8 mouse cellular contexts compared by ENCODE assay signal in genomic region chr10:4432996-4433755, GRCm38 (mm10). TPM values are rescaled to one million over a fixed set of nuclear protein-coding genes. Genes with fewer than 3 reads are reported as not detected.
DNase-seq lines count a peak whose midpoint lies in the region; ATAC-seq lines count a peak whose summit lies in the region.

No protein-coding gene starts in this region.

- 6% methylated on average over 19 of the region's 19 CpGs for WGBS in kidney, embryonic 15.5 days
- 11% methylated on average over 19 of the region's 19 CpGs for WGBS in midbrain, embryonic 12.5 days

- H3K4me1 ChIP-seq in kidney, embryonic 15.5 days: peaks cover 45% of the 10 kb centered on the region
- peaks cover 17% of the 10 kb centered on the region for H3K4me1 ChIP-seq in midbrain, embryonic 12.5 days

- DNase-seq in gastrocnemius, postnatal 25 days: peak; percentile 8
- no peak for DNase-seq in gastrocnemius, postnatal 4 days (ENCODE audit: low spot score in 2 of 2)
- peak; percentile 28 for DNase-seq in MEL-GATA-1-ER (ENCODE audit: extremely low read depth, low read depth)
- DNase-seq in fibroblast of lung, adult 2 months (ENCODE audit: low read depth): peak; percentile 40
- DNase-seq in left cerebral cortex, adult 9 months (ENCODE audit: low spot score in 2 of 2): no peak
- DNase-seq in testis, postnatal 14 days (ENCODE audit: low spot score): no peak

- H3K27ac ChIP-seq in kidney, embryonic 15.5 days: peak overlapping the region; percentile 95
- H3K27ac ChIP-seq in midbrain, embryonic 12.5 days (replicated peaks): peak overlapping the region; percentile 81

- H3K4me2 ChIP-seq in kidney, embryonic 15.5 days: peak overlapping the region; percentile 65
- H3K4me2 ChIP-seq in midbrain, embryonic 12.5 days (replicated peaks): peak overlapping the region; percentile 61

- peak overlapping the region; percentile 77 for H3K4me3 ChIP-seq in kidney, embryonic 15.5 days (replicated peaks)
- H3K4me3 ChIP-seq in midbrain, embryonic 12.5 days: peak overlapping the region; percentile 68

- no peaks in the 10 kb centered on the region for H3K9me3 ChIP-seq in kidney, embryonic 15.5 days (replicated peaks)
- no peaks in the 10 kb centered on the region for H3K9me3 ChIP-seq in midbrain, embryonic 12.5 days

- ATAC-seq in kidney, embryonic 15.5 days (replicated peaks; ENCODE audit: low FRiP score): 0 out of 2 replicates have a peak, but pooled peaks have one; percentile 0
- ATAC-seq in midbrain, embryonic 12.5 days (ENCODE audit: low FRiP score, low read depth): peak; percentile 0; the same call in 1 of the 2 replicates

- H3K9ac ChIP-seq in kidney, embryonic 15.5 days: peak overlapping the region; percentile 72
- peak overlapping the region; percentile 64 for H3K9ac ChIP-seq in midbrain, embryonic 12.5 days (replicated peaks)

- H3K27me3 ChIP-seq in kidney, embryonic 15.5 days: no peaks in the 10 kb centered on the region
- no peaks in the 10 kb centered on the region for H3K27me3 ChIP-seq in midbrain, embryonic 12.5 days

- peaks cover 39% of the 10 kb centered on the region for H3K36me3 ChIP-seq in kidney, embryonic 15.5 days
- peaks cover 19% of the 10 kb centered on the region for H3K36me3 ChIP-seq in midbrain, embryonic 12.5 days

RNA-seq across cellular contexts. Expression of gene Armt1, which starts 0.9 kb away (rescaled TPM):
- 10 to 100 TPM in 1 of 2 experiments, 1 to 10 TPM in 1; 9.8 to 11.1 TPM for total RNA-seq in gastrocnemius, postnatal 25 days (2021)
- 10 to 100 TPM; 11.1 to 12.5 TPM for total RNA-seq in gastrocnemius, postnatal 4 days (2021)
- polyA plus RNA-seq in kidney, embryonic 15.5 days (2015; fragmentation: Nextera tagmentation; extraction: Ambion mirVana): 23.3 and 26.1 TPM in 2 replicates
- 23.1 TPM in 2 replicates for polyA plus RNA-seq in midbrain, embryonic 12.5 days (2016; fragmentation: Nextera tagmentation; extraction: Ambion mirVana)

RNA-seq across cellular contexts. Expression of gene Rmnd1, which starts 1.0 kb away (rescaled TPM):
- total RNA-seq in gastrocnemius, postnatal 25 days (2021): 10 to 100 TPM; 38.2 to 39.9 TPM
- total RNA-seq in gastrocnemius, postnatal 4 days (2021): 10 to 100 TPM; 24.6 to 34.3 TPM
- 56.9 and 59.8 TPM in 2 replicates for polyA plus RNA-seq in kidney, embryonic 15.5 days (2015; fragmentation: Nextera tagmentation; extraction: Ambion mirVana)
- polyA plus RNA-seq in midbrain, embryonic 12.5 days (2016; fragmentation: Nextera tagmentation; extraction: Ambion mirVana): 49.0 and 53.7 TPM in 2 replicates

RNA-seq across cellular contexts. Expression of gene Zbtb2, which starts 45.3 kb away (rescaled TPM):
- 1 to 10 TPM; 4.6 to 4.8 TPM for total RNA-seq in gastrocnemius, postnatal 25 days (2021)
- total RNA-seq in gastrocnemius, postnatal 4 days (2021): 1 to 10 TPM; 7.8 to 8.0 TPM
- 17.8 and 17.9 TPM in 2 replicates for polyA plus RNA-seq in kidney, embryonic 15.5 days (2015; fragmentation: Nextera tagmentation; extraction: Ambion mirVana)
- polyA plus RNA-seq in midbrain, embryonic 12.5 days (2016; fragmentation: Nextera tagmentation; extraction: Ambion mirVana): 23.3 and 23.4 TPM in 2 replicates

RNA-seq across cellular contexts. Expression of gene Ccdc170, which starts 49.1 kb away (rescaled TPM):
- total RNA-seq in gastrocnemius, postnatal 25 days (2021): under 1 TPM; 0.28 to 0.38 TPM
- total RNA-seq in gastrocnemius, postnatal 4 days (2021): under 1 TPM; 0.34 to 0.39 TPM
- polyA plus RNA-seq in kidney, embryonic 15.5 days (2015; fragmentation: Nextera tagmentation; extraction: Ambion mirVana): 1.5 and 1.8 TPM in 2 replicates
- polyA plus RNA-seq in midbrain, embryonic 12.5 days (2016; fragmentation: Nextera tagmentation; extraction: Ambion mirVana): 0.05 and 0.14 TPM in 2 replicates

Comparison
In these comparisons a context has a peak if more than half of its experiments do, and no peak if none do; other contexts are left out.
1. DNase-seq: peak in gastrocnemius, postnatal 25 days (single experiment), MEL-GATA-1-ER (single experiment) and fibroblast of lung, adult 2 months (single experiment); none in gastrocnemius, postnatal 4 days (0 of 2), left cerebral cortex, adult 9 months (0 of 2) and testis, postnatal 14 days (single experiment).